ENCODE assay signal across 16 mouse cellular contexts in genomic region chr7:114874579-114874978, GRCm38 (mm10).
DNase-seq lines count a peak whose midpoint lies in the region; ATAC-seq and TF ChIP-seq lines count a peak whose summit lies in the region.
"Had no signal": no experiment of that assay in that cellular context is flagged by ENCODE, and none has a peak within 500 bp of the region (broad histone marks: within the 10 kb centered on the region; RNA-seq: fewer than 3 reads in every experiment).

No protein-coding gene starts in this region.

- no peaks in the 10 kb centered on the region for H3K9me3 ChIP-seq in hindbrain, embryonic 14.5 days (ENCODE audit: control insufficient read depth, low read length)
- no peaks in the 10 kb centered on the region for H3K9me3 ChIP-seq in hindbrain, embryonic 13.5 days
- H3K9me3 ChIP-seq in liver, embryonic 12.5 days (replicated peaks): no peaks in the 10 kb centered on the region
- H3K9me3 ChIP-seq in liver, postnatal 0 days (ENCODE audit: low read length): no peaks in the 10 kb centered on the region
- H3K9me3 ChIP-seq in intestine, embryonic 15.5 days: no peaks in the 10 kb centered on the region
- no peaks in the 10 kb centered on the region for H3K9me3 ChIP-seq in liver, embryonic 16.5 days (replicated peaks; ENCODE audit: control insufficient read depth, low read length)
- H3K9me3 ChIP-seq: embryonic facial prominence, embryonic 12.5 days; forebrain, embryonic 12.5 days; heart, embryonic 13.5 days had no signal

- no peaks in the 10 kb centered on the region for H3K27me3 ChIP-seq in hindbrain, embryonic 14.5 days (ENCODE audit: control insufficient read depth, insufficient read depth, low read length)
- H3K27me3 ChIP-seq in hindbrain, embryonic 13.5 days: no peaks in the 10 kb centered on the region
- no peaks in the 10 kb centered on the region for H3K27me3 ChIP-seq in liver, embryonic 12.5 days (replicated peaks)
- H3K27me3 ChIP-seq in liver, postnatal 0 days (ENCODE audit: insufficient read depth, low read length): no peaks in the 10 kb centered on the region
- H3K27me3 ChIP-seq in intestine, embryonic 15.5 days (replicated peaks): no peaks in the 10 kb centered on the region
- H3K27me3 ChIP-seq in liver, embryonic 16.5 days (ENCODE audit: control insufficient read depth, insufficient read depth, low read depth, low read length): no peaks in the 10 kb centered on the region
- H3K27me3 ChIP-seq: CH12.LX; embryonic facial prominence, embryonic 12.5 days; forebrain, embryonic 12.5 days; heart, embryonic 13.5 days had no signal

- H3K4me2 ChIP-seq in hindbrain, embryonic 14.5 days (replicated peaks): no peak overlapping the region
- no peak overlapping the region for H3K4me2 ChIP-seq in hindbrain, embryonic 13.5 days
- no peak overlapping the region for H3K4me2 ChIP-seq in liver, embryonic 12.5 days
- no peak overlapping the region for H3K4me2 ChIP-seq in liver, postnatal 0 days (ENCODE audit: low read depth, low read length)
- H3K4me2 ChIP-seq in intestine, embryonic 15.5 days (replicated peaks): no peak overlapping the region
- no peak overlapping the region for H3K4me2 ChIP-seq in liver, embryonic 16.5 days (ENCODE audit: low read depth, low read length)
- H3K4me2 ChIP-seq: embryonic facial prominence, embryonic 12.5 days; forebrain, embryonic 12.5 days had no signal

- 88% methylated on average over 2 of the region's 2 CpGs for WGBS in hindbrain, embryonic 14.5 days
- 93% methylated on average over 2 of the region's 2 CpGs for WGBS in hindbrain, embryonic 13.5 days
- WGBS in liver, embryonic 12.5 days (ENCODE audit: insufficient replicate concordance): 60% methylated on average over 2 of the region's 2 CpGs
- WGBS in liver, postnatal 0 days (ENCODE audit: insufficient replicate concordance): 65% methylated on average over 2 of the region's 2 CpGs
- 81% methylated on average over 2 of the region's 2 CpGs for WGBS in intestine, embryonic 15.5 days
- 51% methylated on average over 2 of the region's 2 CpGs for WGBS in liver, embryonic 16.5 days (ENCODE audit: insufficient replicate concordance)

- no peak overlapping the region for H3K4me3 ChIP-seq in hindbrain, embryonic 14.5 days (replicated peaks; ENCODE audit: low read length)
- no peak overlapping the region for H3K4me3 ChIP-seq in hindbrain, embryonic 13.5 days
- no peak overlapping the region for H3K4me3 ChIP-seq in liver, embryonic 12.5 days
- H3K4me3 ChIP-seq in liver, postnatal 0 days (ENCODE audit: low read depth, low read length): no peak overlapping the region
- no peak overlapping the region for H3K4me3 ChIP-seq in intestine, embryonic 15.5 days (replicated peaks)
- H3K4me3 ChIP-seq in liver, embryonic 16.5 days (ENCODE audit: low read depth, low read length): no peak overlapping the region
- H3K4me3 ChIP-seq: embryonic facial prominence, embryonic 12.5 days; forebrain, embryonic 12.5 days; heart, embryonic 13.5 days had no signal

- H3K4me1 ChIP-seq in hindbrain, embryonic 14.5 days (replicated peaks; ENCODE audit: control insufficient read depth, insufficient read depth, low read length): no peaks in the 10 kb centered on the region
- peaks cover 20% of the 10 kb centered on the region for H3K4me1 ChIP-seq in hindbrain, embryonic 13.5 days (replicated peaks)
- no peaks in the 10 kb centered on the region for H3K4me1 ChIP-seq in liver, embryonic 12.5 days
- no peaks in the 10 kb centered on the region for H3K4me1 ChIP-seq in liver, postnatal 0 days (ENCODE audit: insufficient read depth)
- H3K4me1 ChIP-seq in intestine, embryonic 15.5 days (replicated peaks): 0 out of 2 replicates have a peak, but pooled peaks cover 5% of the 10 kb centered on the region
- H3K4me1 ChIP-seq in liver, embryonic 16.5 days (ENCODE audit: control insufficient read depth, low read depth, low read length): no peaks in the 10 kb centered on the region

- no peak for DNase-seq in hindbrain, embryonic 14.5 days (ENCODE audit: low spot score)
- no peak for DNase-seq in liver, postnatal 0 days
- no peak for DNase-seq in urinary bladder, adult 2 months (ENCODE audit: low spot score)
- DNase-seq: heart, adult 11 months; heart, postnatal 36 days had no signal

- TF ChIP-seq CTCF in liver, postnatal 0 days (IDR thresholded peaks at IDR 0.05; ENCODE audit: low read depth): no peak

- no peaks in the 10 kb centered on the region for H3K36me3 ChIP-seq in hindbrain, embryonic 14.5 days (replicated peaks; ENCODE audit: control insufficient read depth, insufficient read depth)
- H3K36me3 ChIP-seq in hindbrain, embryonic 13.5 days: no peaks in the 10 kb centered on the region
- no peaks in the 10 kb centered on the region for H3K36me3 ChIP-seq in liver, embryonic 12.5 days
- no peaks in the 10 kb centered on the region for H3K36me3 ChIP-seq in liver, postnatal 0 days (replicated peaks; ENCODE audit: insufficient read depth, low read length)
- no peaks in the 10 kb centered on the region for H3K36me3 ChIP-seq in intestine, embryonic 15.5 days
- no peaks in the 10 kb centered on the region for H3K36me3 ChIP-seq in liver, embryonic 16.5 days (ENCODE audit: control insufficient read depth, insufficient read depth)
- H3K36me3 ChIP-seq: embryonic facial prominence, embryonic 12.5 days; forebrain, embryonic 12.5 days; heart, embryonic 13.5 days had no signal

- 0 out of 2 replicates have a peak, but pooled peaks have one; percentile 21 for ATAC-seq in hindbrain, embryonic 14.5 days (ENCODE audit: low FRiP score)
- no peak for ATAC-seq in hindbrain, embryonic 13.5 days (ENCODE audit: low FRiP score)
- ATAC-seq in liver, embryonic 12.5 days: 0 out of 2 replicates have a peak, but pooled peaks have one; percentile 37
- no peak for ATAC-seq in liver, postnatal 0 days
- ATAC-seq in intestine, embryonic 15.5 days: peak; percentile 67
- peak; percentile 27; the same call in 1 of the 2 replicates for ATAC-seq in liver, embryonic 16.5 days (ENCODE audit: low read depth)
- ATAC-seq: activated CD4-positive, CD25-positive, alpha-beta regulatory T cell, adult 4 months; Patski had no signal

- no peak overlapping the region for H3K9ac ChIP-seq in hindbrain, embryonic 14.5 days
- no peak overlapping the region for H3K9ac ChIP-seq in hindbrain, embryonic 13.5 days
- H3K9ac ChIP-seq in liver, embryonic 12.5 days: no peak overlapping the region
- no peak overlapping the region for H3K9ac ChIP-seq in liver, postnatal 0 days (replicated peaks)
- no peak overlapping the region for H3K9ac ChIP-seq in intestine, embryonic 15.5 days
- no peak overlapping the region for H3K9ac ChIP-seq in liver, embryonic 16.5 days (ENCODE audit: low read depth, low read length)
- H3K9ac ChIP-seq: embryonic facial prominence, embryonic 12.5 days; forebrain, embryonic 12.5 days; forebrain, postnatal 0 days; heart, embryonic 13.5 days had no signal

- no peak for TF ChIP-seq EP300 in liver, postnatal 0 days (IDR thresholded peaks at IDR 0.05; ENCODE audit: low read depth)

- H3K27ac ChIP-seq in hindbrain, embryonic 14.5 days: no peak overlapping the region
- H3K27ac ChIP-seq in hindbrain, embryonic 13.5 days: no peak overlapping the region
- no peak overlapping the region for H3K27ac ChIP-seq in liver, embryonic 12.5 days
- no peak overlapping the region for H3K27ac ChIP-seq in liver, postnatal 0 days (ENCODE audit: low read depth)
- H3K27ac ChIP-seq in intestine, embryonic 15.5 days: no peak overlapping the region
- no peak overlapping the region for H3K27ac ChIP-seq in liver, embryonic 16.5 days (ENCODE audit: low read length)
- H3K27ac ChIP-seq: embryonic facial prominence, embryonic 12.5 days; forebrain, embryonic 12.5 days; heart, embryonic 13.5 days had no signal

Comparison
In these comparisons a context has a peak if more than half of its experiments do, and no peak if none do; other contexts are left out.
1. ATAC-seq: peak in hindbrain, embryonic 14.5 days (single experiment), liver, embryonic 12.5 days (single experiment), intestine, embryonic 15.5 days (single experiment) and liver, embryonic 16.5 days (single experiment); none in hindbrain, embryonic 13.5 days (single experiment) and liver, postnatal 0 days (single experiment).